Mouse (Mus musculus): ENCODE measurements at regions not wholly inside any gene's neighbourhood (a gene's known extent, or its start where the extent isn't known, plus 50 kb on each side); places are given as distances from the start of the nearest gene placed in this dataset.

DNA sequence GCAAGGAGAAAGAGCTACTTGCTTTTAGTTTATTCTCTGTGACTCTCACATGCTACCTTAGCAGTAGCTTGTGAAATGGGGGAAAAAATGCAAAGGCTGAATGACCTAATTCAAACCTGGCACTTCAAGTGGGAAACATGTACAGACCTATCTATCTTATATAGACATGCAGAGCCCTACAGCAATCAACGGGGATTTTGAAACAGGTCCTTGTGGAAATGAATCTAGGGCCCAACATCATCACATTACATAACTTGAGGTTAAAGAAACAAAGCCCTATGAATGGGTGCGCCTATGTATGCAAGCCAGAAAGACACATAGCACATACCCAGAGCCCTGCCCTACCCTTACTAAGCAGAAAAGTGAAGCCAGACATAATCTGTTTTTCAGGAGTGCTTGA, 371.8 kb upstream of the A1bg start:
- no peak for TF ChIP-seq CTCF (IDR thresholded peaks at IDR 0.05; ENCODE audit: low read depth)
- no peak for TF ChIP-seq EP300 (IDR thresholded peaks at IDR 0.05; ENCODE audit: low read depth)
